Mouse (Mus musculus): ENCODE results near the gene Zdhhc21.

DNA sequence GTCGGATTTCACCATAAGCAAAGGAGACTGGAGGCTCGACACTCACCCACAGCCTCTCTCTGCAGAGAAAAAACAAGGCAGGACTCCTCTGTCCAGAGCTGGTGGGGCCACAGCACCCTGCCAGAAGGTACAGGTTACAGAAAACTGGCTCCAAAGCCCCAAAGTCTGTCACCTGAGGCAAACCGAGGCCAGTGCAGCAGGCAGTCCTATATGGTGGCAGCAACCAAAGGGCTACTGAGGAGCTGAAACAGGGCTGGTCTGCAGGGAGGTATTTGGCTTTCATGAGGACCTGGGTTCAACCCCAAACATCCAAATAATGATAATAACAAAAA lies 103.5 kb downstream of the Zdhhc21 start:
- TF ChIP-seq CTCF (conservative IDR thresholded peaks at IDR 0.05; ENCODE audit: insufficient read depth, insufficient read length, low read depth, low read length) (no peak), POLR2A (IDR thresholded peaks at IDR 0.05; ENCODE audit: low read depth, low read length) (no peak)

Data from kidney, adult 2 months (tissue).